15 mouse cellular contexts compared by ENCODE assay signal in genomic region chr3:143155556-143155955, GRCm38 (mm10).
DNase-seq lines count a peak whose midpoint lies in the region; TF ChIP-seq lines count a peak whose summit lies in the region.
"Had no signal": no experiment of that assay in that cellular context is flagged by ENCODE, and none has a peak within 500 bp of the region (broad histone marks: within the 10 kb centered on the region; RNA-seq: fewer than 3 reads in every experiment).

No protein-coding gene starts in this region.

- no peaks in the 10 kb centered on the region for H3K79me2 ChIP-seq in heart, adult 2 months (replicated peaks; ENCODE audit: control insufficient read depth, insufficient read depth, low read length)

- WGBS in heart, adult 2 months: 80% methylated on average over 1 of the region's 1 CpGs

- peak; percentile 15 for DNase-seq in heart, postnatal 4 days
- DNase-seq in heart, adult 2 months: no peak
- DNase-seq in lung, postnatal 14 days: peak; percentile 28
- no peak for DNase-seq in lung, postnatal 25 days (ENCODE audit: low spot score)
- DNase-seq in adipocyte (ENCODE audit: low spot score): peak; percentile 69
- peak; percentile 51 to 54 for DNase-seq in kidney, postnatal 36 days
- no peak for DNase-seq in cerebellum, adult 11 months
- no peak for DNase-seq in left cerebral cortex, adult 9 months (ENCODE audit: low spot score in 2 of 2)
- DNase-seq: cerebellum, postnatal 25 days; midbrain, embryonic 14.5 days had no signal

- intact Hi-C loops in heart, adult 2 months (cut with DNase I): no loop called here

- H3K27ac ChIP-seq in heart, adult 2 months: no peak overlapping the region
- H3K27ac ChIP-seq: forebrain, embryonic 15.5 days; heart, embryonic 13.5 days; hindbrain, embryonic 10.5 days; limb, embryonic 15.5 days had no signal

- no peak for TF ChIP-seq CTCF in heart, adult 2 months (IDR thresholded peaks at IDR 0.05)

- H3K9ac ChIP-seq in heart, adult 2 months (ENCODE audit: low read depth, low read length): no peak overlapping the region
- H3K9ac ChIP-seq: forebrain, embryonic 15.5 days; heart, embryonic 13.5 days; limb, embryonic 15.5 days had no signal

- H3K36me3 ChIP-seq in heart, adult 2 months (ENCODE audit: control insufficient read depth, insufficient read depth, low read length): no peaks in the 10 kb centered on the region
- H3K36me3 ChIP-seq: forebrain, embryonic 15.5 days; heart, embryonic 13.5 days; hindbrain, embryonic 10.5 days; limb, embryonic 15.5 days had no signal

- H3K27me3 ChIP-seq in heart, adult 2 months (ENCODE audit: control insufficient read depth, insufficient read depth, low read length): no peaks in the 10 kb centered on the region
- H3K27me3 ChIP-seq: forebrain, embryonic 15.5 days; heart, embryonic 13.5 days; limb, embryonic 15.5 days had no signal

- H3K4me1 ChIP-seq in heart, adult 2 months (ENCODE audit: control insufficient read depth, insufficient read depth, low read length): no peaks in the 10 kb centered on the region
- H3K4me1 ChIP-seq: forebrain, embryonic 15.5 days; heart, embryonic 13.5 days; limb, embryonic 15.5 days had no signal

- H3K4me3 ChIP-seq in heart, adult 2 months: no peak overlapping the region
- H3K4me3 ChIP-seq: erythroblast, embryonic 14.5 days; forebrain, embryonic 15.5 days; heart, embryonic 13.5 days; hindbrain, embryonic 10.5 days; limb, embryonic 15.5 days had no signal

- no peak for TF ChIP-seq EP300 in heart, adult 2 months (IDR thresholded peaks at IDR 0.05; ENCODE audit: insufficient read depth, low read depth, low read length)

- TF ChIP-seq POLR2A in heart, adult 2 months (IDR thresholded peaks at IDR 0.05; ENCODE audit: insufficient read depth, low read depth, low read length): no peak

Comparison
In these comparisons a context has a peak if more than half of its experiments do, and no peak if none do; other contexts are left out.
1. DNase-seq: peak in heart, postnatal 4 days (single experiment), lung, postnatal 14 days (single experiment), adipocyte (single experiment) and kidney, postnatal 36 days (2 of 2); none in heart, adult 2 months (0 of 2), lung, postnatal 25 days (single experiment), cerebellum, adult 11 months (single experiment) and left cerebral cortex, adult 9 months (0 of 2).